Mouse (Mus musculus): ENCODE data around the gene Il20ra. TPM values are rescaled to one million over a fixed set of nuclear protein-coding genes. Genes with fewer than 3 reads are reported as not detected.
A peak's percentile ranks its signal among the peaks of the same experiment; 100 is the strongest.

Gene Il20ra
- total RNA-seq, 2 experiments from 2014 or later: 2.8 to 3.3 TPM

- DNase-seq: no peak
Observed at GRCm38 (mm10) chr10:19765459-19765858, 53.1 kb downstream of the Il20ra start.

- DNase-seq: no peak
Observed at GRCm38 (mm10) chr10:19779092-19779491, 66.7 kb downstream of the Il20ra start.

- peak; percentile 77 for DNase-seq
Observed at GRCm38 (mm10) chr10:19781365-19781764, 69.0 kb downstream of the Il20ra start.

- DNase-seq: peak; percentile 9
Observed at GRCm38 (mm10) chr10:19794996-19795395, 82.6 kb downstream of the Il20ra start.

GRCm38 (mm10) chr10:19802958-19803357 is 90.6 kb downstream of the Il20ra start:
- DNase-seq: no peak

- DNase-seq: no peak
Observed at GRCm38 (mm10) chr10:19804763-19805162, 92.4 kb downstream of the Il20ra start.

Other genes with a start within 250 kb of the Il20ra start
- 10 to 100 TPM; 60.2 to 87.8 TPM for gene Ifngr1, start 120.6 kb upstream of the Il20ra start, total RNA-seq (2021)
- gene Il22ra2, start 90.6 kb upstream of the Il20ra start, total RNA-seq (2021): under 1 TPM; 0.18 to 0.48 TPM
- gene Slc35d3, start 138.9 kb downstream of the Il20ra start, total RNA-seq (2021): 10 to 100 TPM; 10.2 to 11.7 TPM
- gene Pex7, start 195.1 kb downstream of the Il20ra start, total RNA-seq (2021): 10 to 100 TPM; 42.5 to 47.8 TPM
- 10 to 100 TPM; 16.4 to 28.3 TPM for gene Map3k5, start 221.9 kb downstream of the Il20ra start, total RNA-seq (2021)

Data from adrenal gland, postnatal 10 days (tissue).